Mouse (Mus musculus) embryonic facial prominence, embryonic 13.5 days (tissue): ENCODE data around the gene Oard1. TPM values are rescaled to one million over a fixed set of nuclear protein-coding genes. Genes with fewer than 3 reads are reported as not detected.

Source experiments
- ATAC-seq: fragments of 200-750 bp; cut with Nextera tagmentation; 2 replicates; pipeline ENCODE4 v1.8.0; 2017; ENCODE audit warnings: low read depth; ENCODE audit not compliant: insufficient number of reproducible peaks, insufficient read depth, low FRiP score, low TSS enrichment
- H3K27ac ChIP-seq: fragments of 300-500 bp; sonication (generic); 2 replicates; pipeline ENCODE4 v1.5.1; 2015; ENCODE audit warnings: moderate library complexity, mild to moderate bottlenecking, inconsistent platforms
- H3K27me3 ChIP-seq: fragments of 300-500 bp; sonication (generic); 2 replicates; pipeline ENCODE4 v1.6.1; 2015; ENCODE audit warnings: mild to moderate bottlenecking, inconsistent platforms
- H3K36me3 ChIP-seq: fragments of 300-500 bp; sonication (generic); 2 replicates; pipeline ENCODE4 v1.6.1; 2015; ENCODE audit warnings: mild to moderate bottlenecking, inconsistent platforms
- H3K4me1 ChIP-seq: fragments of 300-500 bp; sonication (generic); 2 replicates; pipeline ENCODE4 v1.6.1; 2015; ENCODE audit warnings: inconsistent platforms
- H3K4me2 ChIP-seq: fragments of 300-500 bp; sonication (generic); 2 replicates; pipeline ENCODE4 v1.6.1; 2015; ENCODE audit warnings: moderate library complexity, mild to moderate bottlenecking, inconsistent platforms
- H3K4me3 ChIP-seq: fragments of 300-500 bp; sonication (generic); 2 replicates; pipeline ENCODE4 v1.5.1; 2015; ENCODE audit warnings: mild to moderate bottlenecking, inconsistent platforms
- H3K9ac ChIP-seq: fragments of 300-500 bp; sonication (generic); 2 replicates; pipeline ENCODE4 v1.6.1; 2015; ENCODE audit warnings: mild to moderate bottlenecking, inconsistent platforms
- H3K9me3 ChIP-seq: fragments of 300-500 bp; sonication (generic); 2 replicates; pipeline ENCODE4 v1.6.1; 2016; ENCODE audit warnings: inconsistent platforms
- WGBS: fragments of 180-500 bp; shearing (Covaris S2); methylation state at CpG from one replicate; pipeline ENCODE4 v1.1.7; 2015; ENCODE audit warnings: mixed read lengths; 5-methylcytosine and 5-hydroxymethylcytosine counted together
- polyA plus RNA-seq: library from polyadenylated mRNA; unstranded; fragments of >200 nt; fragmentation: Nextera tagmentation; extraction: Ambion mirVana; gene quantifications from 2 replicates; pipeline ENCODE4 v1.2.1, GENCODE M21; 2015

The Oard1 gene
- polyA plus RNA-seq, 1 experiment from 2014 or later: 53.5 TPM

DNA sequence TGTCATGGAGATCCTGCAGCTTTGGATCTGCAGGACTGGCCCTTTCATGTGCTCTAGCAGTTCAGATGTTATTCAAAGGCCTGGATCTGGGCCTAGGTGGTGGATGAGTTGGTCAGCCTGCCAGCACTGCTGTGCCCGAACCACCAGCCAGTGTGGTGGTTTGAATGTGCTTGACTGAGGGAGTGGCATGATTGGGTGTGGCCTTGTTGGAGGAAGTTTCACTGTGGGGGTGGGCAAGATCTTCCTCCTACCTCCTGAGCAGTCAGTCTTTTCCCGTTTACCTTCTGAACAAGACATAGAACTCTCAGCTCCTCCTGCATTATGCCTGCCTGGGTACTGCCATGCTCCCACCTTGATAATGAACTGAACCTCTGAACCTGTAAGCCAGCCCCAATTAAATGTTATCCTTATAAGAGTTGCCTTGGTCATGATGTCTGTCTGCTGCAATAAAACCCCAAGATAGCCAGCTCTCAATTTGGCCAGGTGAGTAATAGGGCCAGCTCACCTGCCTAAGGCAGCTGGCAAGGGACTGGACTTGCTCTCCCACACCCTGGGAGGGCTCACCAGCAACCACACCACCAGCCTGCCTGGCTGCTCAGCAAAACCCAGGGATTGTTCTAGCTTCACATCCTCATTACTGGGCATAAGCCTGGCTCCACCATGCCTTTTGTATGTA, 23.9 kb upstream of the Oard1 start:
- 76% methylated on average over 2 of the region's 2 CpGs for WGBS
- Histone ChIP-seq H3K27ac (no peak overlapping the region), H3K4me2 (no peak overlapping the region), H3K4me1 (no peaks in the 10 kb centered on the region), H3K4me3 (no peak overlapping the region), H3K9me3 (no peaks in the 10 kb centered on the region), H3K9ac (no peak overlapping the region), H3K36me3 (peaks cover 54% of the 10 kb centered on the region), H3K27me3 (no peaks in the 10 kb centered on the region)
- ATAC-seq: no peak

DNA sequence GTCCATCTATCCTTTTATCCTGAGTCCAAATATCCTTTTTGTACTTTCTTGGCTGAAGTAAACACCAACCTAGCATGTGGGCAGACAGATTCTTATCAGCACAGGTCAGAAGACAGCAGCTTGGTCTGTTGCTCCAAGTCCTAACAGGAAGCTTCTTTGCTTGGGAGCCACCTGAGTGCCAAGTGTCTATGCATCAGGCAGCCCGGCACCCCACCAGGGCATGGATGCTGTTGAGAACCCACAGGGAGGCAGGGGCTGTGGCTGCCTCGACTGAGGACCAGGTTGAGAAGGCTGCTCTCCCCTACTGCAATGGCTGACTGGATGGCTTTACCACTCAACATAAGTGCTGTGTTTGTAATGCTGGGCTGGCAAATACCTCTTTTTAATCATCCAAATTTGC, 21.1 kb upstream of the Oard1 start:
- H3K4me1 ChIP-seq: no peaks in the 10 kb centered on the region
- no peak overlapping the region for H3K4me3 ChIP-seq
- no peak overlapping the region for H3K4me2 ChIP-seq
- H3K9ac ChIP-seq: no peak overlapping the region
- no peak for ATAC-seq
- no peaks in the 10 kb centered on the region for H3K9me3 ChIP-seq
- H3K27me3 ChIP-seq: no peaks in the 10 kb centered on the region
- peaks cover 81% of the 10 kb centered on the region for H3K36me3 ChIP-seq
- H3K27ac ChIP-seq: no peak overlapping the region
- 87% methylated on average over 2 of the region's 2 CpGs for WGBS

DNA sequence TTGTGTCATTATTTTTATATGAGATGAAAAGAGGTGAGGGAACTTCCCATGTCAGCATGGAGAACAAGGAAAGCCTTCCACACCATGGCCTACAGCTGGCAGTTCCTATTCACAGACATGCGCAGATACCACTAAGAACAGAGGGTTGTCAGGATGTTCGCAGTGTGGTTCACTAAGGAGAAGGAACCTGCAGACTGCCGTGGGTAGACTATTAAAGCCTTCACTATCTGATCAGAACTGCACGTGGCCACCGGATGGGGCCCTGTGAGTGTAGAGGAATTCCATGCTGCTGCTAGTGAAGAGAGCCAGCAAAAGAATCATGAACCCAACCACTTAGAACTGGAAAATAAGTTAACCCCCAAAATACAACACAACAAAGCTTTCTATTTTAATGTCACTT, 20.4 kb upstream of the Oard1 start:
- ATAC-seq: no peak
- Histone ChIP-seq H3K27me3 (no peaks in the 10 kb centered on the region), H3K27ac (no peak overlapping the region), H3K9ac (no peak overlapping the region), H3K4me1 (no peaks in the 10 kb centered on the region), H3K9me3 (no peaks in the 10 kb centered on the region), H3K36me3 (peaks cover 89% of the 10 kb centered on the region), H3K4me2 (no peak overlapping the region), H3K4me3 (no peak overlapping the region)
- WGBS: 91% methylated on average over 5 of the region's 5 CpGs

DNA sequence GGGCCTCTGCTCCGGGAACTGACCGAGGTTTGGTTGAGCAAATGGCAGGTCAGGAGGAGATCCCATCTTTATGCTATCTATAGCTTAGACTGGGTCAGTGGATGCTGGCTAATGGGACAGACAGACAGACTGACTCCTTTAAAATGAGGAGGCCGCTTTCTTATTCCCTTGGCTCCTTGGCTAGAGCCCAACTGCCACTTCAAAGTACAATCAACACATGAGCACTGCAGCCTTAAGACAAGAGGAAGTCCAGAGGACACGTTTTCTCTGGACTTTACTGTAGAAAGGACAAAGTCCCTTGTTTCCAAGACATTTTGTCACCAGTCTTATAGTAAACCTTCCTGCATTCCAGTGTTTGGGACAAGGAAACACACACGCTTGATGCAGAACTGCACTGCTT, 18.4 kb upstream of the Oard1 start:
- H3K27me3 ChIP-seq: no peaks in the 10 kb centered on the region

GRCm38 (mm10) chr17:48392616-48393015, 17.2 kb upstream of the Oard1 start:
- no peaks in the 10 kb centered on the region for H3K4me1 ChIP-seq
- H3K4me2 ChIP-seq: no peak overlapping the region
- ATAC-seq: no peak
- peaks cover 100% of the 10 kb centered on the region for H3K36me3 ChIP-seq
- WGBS: 95% methylated on average over 3 of the region's 3 CpGs
- H3K4me3 ChIP-seq: no peak overlapping the region
- no peak overlapping the region for H3K9ac ChIP-seq
- no peaks in the 10 kb centered on the region for H3K27me3 ChIP-seq
- no peak overlapping the region for H3K27ac ChIP-seq
- H3K9me3 ChIP-seq: no peaks in the 10 kb centered on the region

More for the DNA sequence above, 18.4 kb upstream of the Oard1 start:
- H3K4me2 ChIP-seq: no peak overlapping the region
- H3K36me3 ChIP-seq: peaks cover 100% of the 10 kb centered on the region
- H3K4me3 ChIP-seq: no peak overlapping the region
- no peak for ATAC-seq
- no peaks in the 10 kb centered on the region for H3K9me3 ChIP-seq
- 94% methylated on average over 5 of the region's 5 CpGs for WGBS
- no peak overlapping the region for H3K27ac ChIP-seq
- no peak overlapping the region for H3K9ac ChIP-seq
- H3K4me1 ChIP-seq: no peaks in the 10 kb centered on the region

GRCm38 (mm10) chr17:48401710-48402109, 8.1 kb upstream of the Oard1 start:
- Histone ChIP-seq H3K27me3 (no peaks in the 10 kb centered on the region), H3K9me3 (no peaks in the 10 kb centered on the region), H3K4me3 (no peak overlapping the region), H3K36me3 (peaks cover 37% of the 10 kb centered on the region), H3K27ac (no peak overlapping the region), H3K9ac (no peak overlapping the region), H3K4me1 (peaks cover 4% of the 10 kb centered on the region; the same call in 1 of the 2 replicates), H3K4me2 (no peak overlapping the region)
- ATAC-seq: no peak
- WGBS: 87% methylated on average over 4 of the region's 4 CpGs

DNA sequence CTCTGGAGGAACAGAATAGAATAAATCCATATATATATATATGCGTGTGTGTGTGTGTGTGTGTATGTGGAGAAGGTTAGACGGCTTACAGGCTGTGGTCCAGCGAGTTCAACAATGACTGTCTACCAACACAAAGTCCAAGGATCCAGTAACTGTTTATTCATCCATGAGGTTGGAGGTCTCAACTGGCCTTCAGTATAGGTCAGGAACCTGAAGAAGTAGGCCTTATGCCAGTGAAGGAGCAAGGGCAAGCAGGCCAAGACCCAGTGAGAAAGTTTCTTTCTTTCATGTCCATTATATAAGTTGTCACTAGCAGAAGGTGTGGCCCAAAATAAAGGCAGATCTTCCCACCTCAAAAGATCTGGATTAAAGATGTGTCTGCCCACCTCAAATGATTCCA, 7.1 kb upstream of the Oard1 start:
- Histone ChIP-seq H3K4me2 (no peak overlapping the region), H3K4me3 (no peak overlapping the region), H3K4me1 (peaks cover 13% of the 10 kb centered on the region), H3K27ac (no peak overlapping the region), H3K9me3 (no peaks in the 10 kb centered on the region), H3K36me3 (peaks cover 27% of the 10 kb centered on the region), H3K27me3 (no peaks in the 10 kb centered on the region), H3K9ac (no peak overlapping the region)
- WGBS: 91% methylated on average over 3 of the region's 3 CpGs
- no peak for ATAC-seq

- no peak for ATAC-seq
- Histone ChIP-seq H3K27ac (no peak overlapping the region), H3K36me3 (peaks cover 16% of the 10 kb centered on the region), H3K4me1 (peaks cover 19% of the 10 kb centered on the region), H3K9ac (no peak overlapping the region), H3K27me3 (no peaks in the 10 kb centered on the region), H3K4me2 (no peak overlapping the region), H3K9me3 (no peaks in the 10 kb centered on the region), H3K4me3 (no peak overlapping the region)
- WGBS: 84% methylated on average over 2 of the region's 2 CpGs
These were observed 6.0 kb upstream of the Oard1 start for GRCm38 (mm10) chr17:48403848-48404247.

GRCm38 (mm10) chr17:48404706-48405105, 5.1 kb upstream of the Oard1 start:
- H3K36me3 ChIP-seq: peaks cover 8% of the 10 kb centered on the region
- WGBS: 79% methylated on average over 1 of the region's 1 CpGs
- no peak overlapping the region for H3K4me2 ChIP-seq
- H3K4me3 ChIP-seq: no peak overlapping the region
- H3K4me1 ChIP-seq: peaks cover 19% of the 10 kb centered on the region
- H3K27ac ChIP-seq: no peak overlapping the region
- no peaks in the 10 kb centered on the region for H3K27me3 ChIP-seq
- H3K9ac ChIP-seq: no peak overlapping the region
- no peaks in the 10 kb centered on the region for H3K9me3 ChIP-seq
- no peak for ATAC-seq

DNA sequence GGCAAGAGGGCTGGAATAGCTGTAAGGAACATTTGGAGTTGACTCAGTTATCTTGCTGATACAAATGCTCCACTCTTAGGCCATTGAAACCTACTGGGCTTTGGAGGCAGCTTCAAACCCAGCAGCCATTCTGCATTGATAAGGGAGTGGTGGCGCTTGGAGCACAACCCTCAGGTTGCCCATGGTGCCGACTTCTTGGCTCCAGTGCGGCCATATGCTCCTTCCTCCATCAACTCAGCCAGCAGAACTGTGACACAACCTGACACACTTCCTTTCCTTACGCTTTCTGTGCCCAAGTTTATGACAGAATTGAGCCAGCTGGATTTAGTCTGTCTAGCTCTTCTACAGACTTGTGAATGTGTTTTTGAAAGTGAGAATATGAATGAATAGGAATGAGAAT, 2.7 kb upstream of the Oard1 start:
- Histone ChIP-seq H3K27me3 (no peaks in the 10 kb centered on the region), H3K4me2 (peak overlapping the region; percentile 79), H3K4me1 (peaks cover 32% of the 10 kb centered on the region), H3K9ac (peak overlapping the region; percentile 100; the same call in 1 of the 2 replicates), H3K4me3 (no peak overlapping the region), H3K27ac (no peak overlapping the region), H3K9me3 (no peaks in the 10 kb centered on the region), H3K36me3 (no peaks in the 10 kb centered on the region)
- no peak for ATAC-seq
- WGBS: 89% methylated on average over 4 of the region's 4 CpGs

DNA sequence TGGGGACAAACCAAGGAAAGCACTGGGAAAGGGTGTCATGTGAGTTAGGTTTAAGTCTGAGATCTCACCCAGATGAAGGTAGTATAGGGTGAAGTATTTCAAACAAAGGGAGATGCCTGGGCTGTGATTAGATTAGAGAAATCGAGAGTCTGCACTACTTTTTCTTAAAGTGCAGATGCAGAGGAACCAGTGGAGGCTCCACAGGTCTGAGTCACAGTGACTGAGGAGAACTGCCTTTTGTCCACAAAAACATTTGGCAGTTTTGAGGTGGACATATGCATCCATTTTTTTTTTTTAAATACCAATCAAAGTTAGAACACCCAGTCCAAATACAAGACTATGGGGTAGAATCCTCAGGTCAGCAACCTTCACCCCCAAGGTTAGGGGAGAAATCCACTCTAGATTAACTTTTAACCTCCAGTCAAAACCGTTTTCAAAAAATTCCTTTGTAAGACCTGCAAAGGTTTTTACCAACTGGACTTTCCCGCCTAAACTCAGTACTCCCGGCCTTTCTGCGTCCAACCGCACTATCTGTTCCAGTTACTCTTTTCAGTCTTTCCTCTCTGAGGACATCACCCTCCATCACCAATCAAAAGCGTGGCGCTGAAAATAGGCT, 1.8 kb upstream of the Oard1 start:
- Histone ChIP-seq H3K9ac (peak overlapping the region; percentile 100), H3K4me2 (peak overlapping the region; percentile 79), H3K4me3 (peak overlapping the region; percentile 87), H3K27ac (peak overlapping the region; percentile 100), H3K4me1 (peaks cover 32% of the 10 kb centered on the region), H3K27me3 (no peaks in the 10 kb centered on the region), H3K9me3 (no peaks in the 10 kb centered on the region), H3K36me3 (peaks cover 7% of the 10 kb centered on the region; the same call in 1 of the 2 replicates)
- WGBS: 11% methylated on average over 8 of the region's 8 CpGs
- ATAC-seq: no peak
